Mouse (Mus musculus) hindbrain, embryonic 14.5 days (tissue): ENCODE results near the gene 2010111I01Rik. TPM values are rescaled to one million over a fixed set of nuclear protein-coding genes. Genes with fewer than 3 reads are reported as not detected.

Source experiments
- ATAC-seq: fragments of 200-750 bp; cut with Nextera tagmentation; 2 replicates; pipeline ENCODE4 v1.8.0; 2017; ENCODE audit warnings: moderate number of reproducible peaks, mild to moderate bottlenecking, moderate TSS enrichment, moderate library complexity; ENCODE audit not compliant: low FRiP score
- DNase-seq: peaks from one replicate; pipeline ENCODE4 v3.0.0-alpha.2; 2015; ENCODE audit warnings: low spot score
- H3K27ac ChIP-seq: fragments of 300-500 bp; sonication (generic); 2 replicates; pipeline ENCODE4 v1.5.1; 2014; ENCODE audit warnings: mild to moderate bottlenecking, moderate library complexity
- H3K27me3 ChIP-seq: fragments of 300-500 bp; sonication (generic); 2 replicates; pipeline ENCODE4 v1.6.1; 2014; ENCODE audit warnings: mild to moderate bottlenecking, low read length, mixed read lengths; ENCODE audit not compliant: control insufficient read depth, insufficient read depth
- H3K36me3 ChIP-seq: fragments of 300-500 bp; sonication (generic); replicated peaks from 2 replicates; pipeline ENCODE4 v1.6.1; 2014; ENCODE audit not compliant: control insufficient read depth, insufficient read depth
- H3K4me1 ChIP-seq: fragments of 300-500 bp; sonication (generic); replicated peaks from 2 replicates; pipeline ENCODE4 v1.6.1; 2014; ENCODE audit warnings: antibody characterized with exemption, low read length, mixed read lengths; ENCODE audit not compliant: control insufficient read depth, insufficient read depth
- H3K4me2 ChIP-seq: fragments of 300-500 bp; sonication (generic); replicated peaks from 2 replicates; pipeline ENCODE4 v1.6.1; 2014; ENCODE audit warnings: mild to moderate bottlenecking, moderate library complexity
- H3K4me3 ChIP-seq: fragments of 300-500 bp; sonication (generic); replicated peaks from 2 replicates; pipeline ENCODE4 v1.5.1; 2014; ENCODE audit warnings: mild to moderate bottlenecking, low read length
- H3K9ac ChIP-seq: fragments of 300-500 bp; sonication (generic); 2 replicates; pipeline ENCODE4 v1.6.1; 2014
- H3K9me3 ChIP-seq: fragments of 300-500 bp; sonication (generic); 2 replicates; pipeline ENCODE4 v1.6.1; 2016; ENCODE audit warnings: low read length; ENCODE audit not compliant: control insufficient read depth
- WGBS: fragments of 180-500 bp; shearing (Covaris S2); extraction: QIAGEN DNeasy Blood & Tissue Kit; methylation state at CpG from one replicate; pipeline ENCODE4 v1.1.7; 2014; 5-methylcytosine and 5-hydroxymethylcytosine counted together
- polyA plus RNA-seq: library from polyadenylated mRNA; unstranded; fragments of >200 nt; fragmentation: Nextera tagmentation; extraction: Ambion mirVana; gene quantifications from 2 replicates; pipeline ENCODE4 v1.2.1, GENCODE M21; 2014

2010111I01Rik gene
- polyA plus RNA-seq, 1 experiment from 2014 or later, result 32.6 TPM

DNA sequence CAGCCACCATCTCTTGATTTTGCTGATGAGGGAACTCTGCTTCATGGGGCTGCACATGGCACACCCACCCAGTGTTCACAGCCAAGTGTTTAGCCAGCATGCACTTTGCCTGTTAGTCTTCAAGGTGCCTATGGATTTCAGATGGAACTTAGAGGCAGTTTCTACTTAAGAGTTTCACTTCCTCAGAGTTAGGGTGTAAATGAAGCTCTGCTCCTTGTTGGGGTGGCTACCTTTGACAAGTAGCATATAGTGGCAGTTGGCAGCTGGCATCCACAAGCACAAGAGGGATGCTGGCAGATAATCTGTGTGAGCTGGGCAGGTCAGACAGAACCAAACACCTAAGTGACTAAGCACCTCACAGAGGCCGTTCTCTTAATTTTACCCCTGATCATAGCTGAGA is 221.9 kb downstream of the 2010111I01Rik start:
- Histone ChIP-seq H3K9ac (no peak overlapping the region), H3K36me3 (no peaks in the 10 kb centered on the region), H3K4me1 (peaks cover 10% of the 10 kb centered on the region; the same call in 1 of the 2 replicates), H3K4me3 (no peak overlapping the region), H3K27ac (no peak overlapping the region), H3K4me2 (no peak overlapping the region), H3K27me3 (no peaks in the 10 kb centered on the region), H3K9me3 (no peaks in the 10 kb centered on the region)
- ATAC-seq, result peak; percentile 6; the same call in 1 of the 2 replicates
- DNase-seq, result no peak
- WGBS, result 100% methylated on average over 1 of the region's 1 CpGs

DNA sequence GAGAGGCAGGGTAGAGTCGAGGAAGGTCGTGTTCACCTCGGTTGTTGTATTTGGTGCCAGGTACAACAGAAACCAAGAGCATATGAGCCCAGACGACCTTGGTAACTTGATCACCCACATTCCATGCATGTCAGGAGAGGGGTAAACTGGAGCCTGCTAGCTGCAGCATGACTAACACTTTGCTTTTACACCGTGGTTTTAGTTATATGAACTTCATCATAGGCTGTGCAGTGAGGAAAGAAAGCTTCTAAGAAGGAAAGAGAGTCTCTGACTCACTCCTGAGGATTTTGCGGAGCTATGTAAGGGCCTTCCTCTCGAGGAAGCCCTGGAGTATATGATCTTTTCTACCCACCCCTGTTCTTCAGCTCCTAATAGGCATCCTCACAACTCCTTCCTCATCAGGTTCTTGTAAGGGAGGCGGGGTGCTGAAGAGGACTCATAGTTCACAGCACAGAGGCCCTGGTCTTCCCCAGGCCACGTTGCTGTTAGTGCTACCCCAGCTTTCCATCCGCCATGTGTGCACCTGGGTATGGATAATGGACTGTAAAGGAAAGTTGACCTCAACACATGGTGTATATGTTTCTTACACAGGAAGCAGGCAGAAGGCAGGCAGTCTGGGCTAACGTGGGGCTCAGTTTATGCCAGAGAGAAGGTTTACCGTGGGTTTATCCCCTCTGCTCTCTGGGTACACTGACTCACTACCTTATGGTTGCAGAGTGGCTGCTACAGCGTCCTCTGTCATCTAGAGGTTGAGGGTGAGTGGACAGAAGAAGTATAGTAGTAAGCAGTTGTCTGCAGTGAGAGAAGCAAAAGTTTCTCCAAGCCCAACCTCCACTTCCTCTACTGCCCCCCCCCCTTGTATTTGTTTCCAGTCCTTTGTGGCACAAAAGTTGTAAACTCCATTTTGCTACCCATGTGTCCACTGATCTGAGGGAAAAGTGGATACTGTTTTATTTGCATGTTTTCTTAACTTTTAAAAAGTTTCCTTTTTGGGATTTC is 222.8 kb downstream of the 2010111I01Rik start:
- Histone ChIP-seq H3K27ac (no peak overlapping the region), H3K9ac (no peak overlapping the region), H3K9me3 (no peaks in the 10 kb centered on the region), H3K4me1 (peaks cover 10% of the 10 kb centered on the region; the same call in 1 of the 2 replicates), H3K36me3 (no peaks in the 10 kb centered on the region), H3K4me3 (no peak overlapping the region), H3K27me3 (no peaks in the 10 kb centered on the region), H3K4me2 (no peak overlapping the region)
- 84% methylated on average over 13 of the region's 13 CpGs for WGBS
- DNase-seq (no peak), ATAC-seq (no peak)

DNA sequence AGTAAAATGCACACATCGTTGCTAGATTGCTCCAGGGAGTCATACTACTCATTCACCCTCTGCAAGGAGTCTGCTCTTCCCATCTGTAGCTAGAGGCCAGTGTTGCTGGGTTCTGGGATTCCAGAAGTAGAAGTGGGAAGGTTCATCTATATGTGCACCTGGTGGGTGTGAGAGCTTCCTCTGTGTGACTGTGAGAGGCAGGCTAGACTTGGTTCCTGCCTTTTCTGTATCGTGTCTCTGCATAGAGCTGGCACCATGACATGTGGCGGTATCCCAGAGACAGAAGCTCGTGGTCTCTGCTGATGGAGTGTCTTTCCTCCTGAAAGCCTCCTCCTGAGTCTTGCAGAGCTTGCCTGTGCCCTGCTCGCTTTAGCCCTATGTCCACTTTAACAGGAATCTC is 223.6 kb downstream of the 2010111I01Rik start:
- ATAC-seq (no peak), DNase-seq (no peak)
- no peaks in the 10 kb centered on the region for H3K9me3 ChIP-seq
- H3K27ac ChIP-seq, result no peak overlapping the region
- H3K36me3 ChIP-seq, result no peaks in the 10 kb centered on the region
- no peaks in the 10 kb centered on the region for H3K27me3 ChIP-seq
- no peak overlapping the region for H3K9ac ChIP-seq
- peaks cover 10% of the 10 kb centered on the region; the same call in 1 of the 2 replicates for H3K4me1 ChIP-seq
- 74% methylated on average over 5 of the region's 5 CpGs for WGBS
- no peak overlapping the region for H3K4me3 ChIP-seq
- H3K4me2 ChIP-seq, result no peak overlapping the region

DNA sequence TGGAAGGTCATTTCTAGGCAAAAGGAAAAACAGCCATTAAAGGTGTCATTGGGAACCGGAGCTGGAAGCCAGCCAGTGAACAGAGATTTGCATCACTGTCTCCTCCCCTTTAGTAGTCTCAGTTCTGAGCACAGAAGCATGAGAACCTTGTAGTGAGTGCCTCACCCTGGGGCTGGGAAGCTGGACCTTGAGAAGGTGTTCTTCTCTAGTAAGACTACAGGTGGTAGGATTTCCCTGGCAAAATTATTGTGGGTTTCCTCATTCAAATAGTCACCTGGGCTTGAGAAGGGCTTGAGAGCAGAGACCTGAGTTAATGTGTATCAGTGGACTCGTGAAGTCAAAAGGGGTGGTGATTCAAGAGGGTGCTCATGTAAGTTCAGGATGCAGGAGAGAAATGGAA is 224.1 kb downstream of the 2010111I01Rik start:
- ATAC-seq, result no peak
- no peak for DNase-seq
- H3K4me1 ChIP-seq, result peaks cover 10% of the 10 kb centered on the region; the same call in 1 of the 2 replicates
- no peak overlapping the region for H3K27ac ChIP-seq
- no peaks in the 10 kb centered on the region for H3K9me3 ChIP-seq
- no peak overlapping the region for H3K9ac ChIP-seq
- no peaks in the 10 kb centered on the region for H3K36me3 ChIP-seq
- H3K4me2 ChIP-seq, result no peak overlapping the region
- no peaks in the 10 kb centered on the region for H3K27me3 ChIP-seq
- WGBS, result 69% methylated on average over 2 of the region's 2 CpGs
- no peak overlapping the region for H3K4me3 ChIP-seq

DNA sequence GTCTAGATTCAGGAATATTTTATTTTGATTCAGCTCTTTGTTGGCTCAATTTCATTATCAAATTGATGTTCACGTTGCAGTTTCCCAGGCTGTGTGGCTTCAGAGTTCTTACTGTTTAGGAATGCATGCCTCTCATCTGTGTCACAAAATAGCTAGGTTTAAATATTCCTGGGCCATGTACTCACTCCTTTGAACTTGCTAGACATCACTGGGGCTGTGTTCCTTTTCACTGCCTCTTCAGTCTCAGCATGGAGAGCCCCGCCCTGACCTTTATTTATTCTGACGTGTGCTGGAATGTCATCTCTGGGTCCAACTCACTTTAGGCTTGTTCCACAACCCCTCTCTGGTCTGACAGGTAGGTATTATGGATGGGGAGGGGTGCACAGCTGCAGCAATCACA is 228.7 kb downstream of the 2010111I01Rik start:
- DNase-seq (no peak), ATAC-seq (no peak)
- Histone ChIP-seq H3K27ac (no peak overlapping the region), H3K4me2 (no peak overlapping the region), H3K9ac (no peak overlapping the region), H3K27me3 (no peaks in the 10 kb centered on the region), H3K4me3 (no peak overlapping the region), H3K9me3 (no peaks in the 10 kb centered on the region), H3K4me1 (no peaks in the 10 kb centered on the region), H3K36me3 (no peaks in the 10 kb centered on the region)
- 66% methylated on average over 3 of the region's 3 CpGs for WGBS

DNA sequence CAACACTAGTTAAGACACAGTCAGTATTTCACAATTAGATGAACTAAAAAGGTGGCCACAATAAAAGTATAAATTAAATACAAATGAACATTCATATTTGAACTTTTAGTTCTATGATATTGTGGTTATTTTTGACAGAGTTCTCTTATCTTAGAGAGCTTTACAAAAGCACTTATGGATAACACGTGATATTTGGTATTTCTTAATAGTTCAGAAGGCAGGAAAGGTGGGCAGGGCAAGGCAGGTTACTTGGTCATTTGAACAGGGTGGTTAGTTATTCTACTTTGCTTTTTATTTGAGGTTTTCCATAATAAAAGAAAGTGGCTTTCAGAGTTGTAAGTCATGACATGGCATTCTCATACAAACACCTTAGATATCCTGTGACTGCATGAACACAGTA is 233.3 kb downstream of the 2010111I01Rik start:
- no peak overlapping the region for H3K4me3 ChIP-seq
- H3K27ac ChIP-seq, result no peak overlapping the region
- H3K9ac ChIP-seq, result no peak overlapping the region
- no peaks in the 10 kb centered on the region for H3K27me3 ChIP-seq
- H3K36me3 ChIP-seq, result no peaks in the 10 kb centered on the region
- 92% methylated on average over 1 of the region's 1 CpGs for WGBS
- no peaks in the 10 kb centered on the region for H3K9me3 ChIP-seq
- no peak overlapping the region for H3K4me2 ChIP-seq
- H3K4me1 ChIP-seq, result no peaks in the 10 kb centered on the region
- no peak for ATAC-seq
- DNase-seq, result no peak

DNA sequence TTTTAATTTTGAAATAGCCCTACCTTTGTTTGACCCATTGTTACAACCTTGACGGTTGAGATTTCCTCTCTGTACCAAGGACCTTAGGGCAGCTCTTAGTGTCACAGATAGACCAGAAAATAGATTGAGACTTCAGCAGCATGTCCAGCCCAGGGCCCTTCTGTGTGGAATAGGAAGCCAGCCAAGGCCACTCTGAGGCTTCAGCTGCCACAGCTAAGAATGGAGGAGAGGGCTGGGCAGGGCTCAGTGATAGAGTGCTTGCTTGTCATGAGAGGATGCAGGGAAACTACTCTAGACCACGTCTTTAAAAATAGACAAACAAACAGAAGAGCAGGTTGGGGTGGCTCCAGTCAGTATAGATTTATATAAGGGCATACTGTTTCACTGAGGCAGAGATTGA is 234.9 kb downstream of the 2010111I01Rik start:
- H3K36me3 ChIP-seq, result no peaks in the 10 kb centered on the region
- ATAC-seq (no peak), DNase-seq (no peak)
- WGBS, result 69% methylated on average over 2 of the region's 2 CpGs
- H3K4me2 ChIP-seq, result no peak overlapping the region
- H3K9me3 ChIP-seq, result no peaks in the 10 kb centered on the region
- no peak overlapping the region for H3K9ac ChIP-seq
- no peaks in the 10 kb centered on the region for H3K27me3 ChIP-seq
- no peak overlapping the region for H3K27ac ChIP-seq
- 0 out of 2 replicates have a peak, but pooled peaks cover 6% of the 10 kb centered on the region for H3K4me1 ChIP-seq
- H3K4me3 ChIP-seq, result no peak overlapping the region

DNA sequence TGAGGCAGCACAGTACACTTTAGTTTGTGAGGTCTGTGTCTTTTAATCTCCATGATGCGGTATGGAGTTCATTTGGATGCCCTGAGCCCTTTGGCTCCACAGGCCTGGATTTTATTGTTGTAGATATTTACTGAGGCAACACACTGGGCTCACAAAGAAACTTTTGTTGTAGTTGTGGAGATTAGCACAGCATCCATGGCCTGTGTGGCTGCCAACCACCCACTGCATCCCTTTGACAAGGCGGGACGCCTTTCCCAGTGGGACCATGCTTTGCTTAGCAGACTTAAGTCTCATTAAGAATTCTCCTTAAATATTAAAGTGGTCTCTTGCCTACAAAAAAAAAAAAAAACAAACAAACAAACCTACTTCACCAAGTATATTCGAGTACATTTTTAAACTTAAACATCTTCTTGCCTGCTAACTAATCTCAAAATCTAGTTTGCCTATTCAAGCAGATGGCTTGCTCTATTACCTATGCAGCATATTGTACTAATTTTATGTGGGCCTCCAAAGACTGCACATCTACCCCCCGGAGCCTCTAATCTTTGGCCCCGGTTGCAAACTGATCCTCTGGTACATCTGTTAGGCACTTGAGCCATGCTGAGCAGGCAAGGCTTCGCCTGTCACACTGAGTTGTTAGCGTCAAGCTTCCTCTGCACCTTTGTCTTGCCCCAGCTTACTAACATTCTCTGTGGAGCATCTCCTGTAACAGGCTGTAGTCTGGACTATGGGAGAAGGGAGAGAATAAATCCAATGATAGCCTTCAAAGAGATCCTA is 239.0 kb downstream of the 2010111I01Rik start:
- Histone ChIP-seq H3K9ac (no peak overlapping the region), H3K4me3 (no peak overlapping the region), H3K4me2 (no peak overlapping the region), H3K36me3 (no peaks in the 10 kb centered on the region), H3K27me3 (no peaks in the 10 kb centered on the region), H3K4me1 (0 out of 2 replicates have a peak, but pooled peaks cover 6% of the 10 kb centered on the region), H3K9me3 (no peaks in the 10 kb centered on the region), H3K27ac (no peak overlapping the region)
- WGBS, result 50% methylated on average over 8 of the region's 8 CpGs
- DNase-seq (no peak), ATAC-seq (no peak)

DNA sequence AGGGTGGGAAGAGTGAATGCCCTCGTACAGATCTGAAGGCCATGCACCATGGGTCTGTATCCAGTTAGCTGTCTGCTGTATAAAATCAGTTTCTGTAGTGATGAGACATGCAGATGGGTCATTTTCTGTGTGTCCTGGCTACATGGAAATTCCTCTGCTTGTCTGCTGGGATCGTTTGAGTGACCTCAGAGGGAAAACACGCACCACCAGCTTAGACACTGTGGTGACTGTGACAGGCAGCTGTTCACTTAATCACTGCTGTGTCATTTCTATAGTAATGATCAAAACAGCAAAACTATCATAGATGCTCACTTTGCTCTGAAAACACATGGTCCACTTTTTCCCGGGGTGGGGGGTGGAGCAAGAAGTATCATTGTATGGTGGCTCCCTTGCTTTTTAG is 241.1 kb downstream of the 2010111I01Rik start:
- Histone ChIP-seq H3K4me1 (0 out of 2 replicates have a peak, but pooled peaks cover 6% of the 10 kb centered on the region), H3K9ac (no peak overlapping the region), H3K27ac (no peak overlapping the region), H3K4me3 (no peak overlapping the region), H3K9me3 (no peaks in the 10 kb centered on the region), H3K27me3 (no peaks in the 10 kb centered on the region), H3K36me3 (no peaks in the 10 kb centered on the region), H3K4me2 (no peak overlapping the region)
- ATAC-seq, result no peak
- 84% methylated on average over 4 of the region's 4 CpGs for WGBS
- DNase-seq, result no peak
